Mouse (Mus musculus) G1E (cell line): ENCODE results near the gene Wipi1.

Source experiments
- CTCF ChIP-seq: IDR thresholded peaks from 2 replicates; pipeline ENCODE4 v1.5.1; 2012; ENCODE audit warnings: low read depth, low read length, inconsistent platforms, mixed read lengths
- GATA1 ChIP-seq: IDR thresholded peaks from 2 replicates; pipeline ENCODE4 v1.6.1; 2012; ENCODE audit warnings: borderline replicate concordance, low read length, inconsistent platforms, mixed read lengths

DNA sequence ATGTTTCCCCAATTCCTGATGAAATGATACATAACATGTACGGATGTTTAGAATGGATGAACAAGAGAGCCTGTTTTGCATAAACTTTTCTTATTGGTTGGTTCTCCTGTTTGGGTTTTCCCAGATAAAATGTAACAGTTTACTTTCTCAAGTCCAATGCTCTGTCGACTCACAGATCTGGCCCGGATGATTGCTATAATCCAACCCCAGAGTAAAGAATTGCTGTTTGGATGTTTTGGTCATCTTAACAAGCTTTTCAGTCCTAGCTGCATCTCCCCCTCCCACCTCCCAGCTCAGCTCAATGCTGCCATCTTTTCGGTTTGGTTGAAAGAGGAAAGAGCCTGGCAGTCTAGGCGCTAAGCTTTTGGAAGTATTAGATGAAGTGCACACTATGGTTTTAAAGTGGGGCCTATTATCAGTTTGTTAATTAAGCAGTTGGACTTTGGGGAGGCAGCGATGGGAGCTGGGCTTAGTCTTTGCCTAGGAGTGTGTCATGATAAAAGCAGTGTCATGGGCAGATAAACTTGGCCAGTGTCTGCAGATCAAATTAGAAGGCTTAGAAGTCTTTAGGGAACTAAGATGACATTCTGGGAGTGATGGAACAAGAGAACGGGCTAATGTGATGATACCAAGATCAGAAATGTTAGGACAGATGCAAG lies 1.2 kb upstream of the Wipi1 start:
- TF ChIP-seq CTCF (no peak), GATA1 (no peak)
